Mouse (Mus musculus): ENCODE data around the gene Elane. TPM values are rescaled to one million over a fixed set of nuclear protein-coding genes. Genes with fewer than 3 reads are reported as not detected.

The Elane gene
- polyA plus RNA-seq, 1 experiment from 2014 or later = 0.42 TPM

GRCm38 (mm10) chr10:79854801-79855541, 31.1 kb upstream of the Elane start:
- H3K4me2 ChIP-seq (ENCODE audit: low read length) = peak overlapping the region; percentile 97
- H3K9ac ChIP-seq (ENCODE audit: low read length) = peak overlapping the region; percentile 99
- peak overlapping the region; percentile 90 to 94 for H3K4me3 ChIP-seq (ENCODE audit: control insufficient read depth in 1 of 2, insufficient read depth in 1 of 2, low read depth in 1 of 2, low read length in 2 of 2)
- peak; percentile 16; the same call in 1 of the 2 replicates for ATAC-seq (ENCODE audit: insufficient number of reproducible peaks, insufficient read depth, low FRiP score, low read depth)
- peaks cover 53 to 69% of the 10 kb centered on the region in 2 experiments for H3K4me1 ChIP-seq (ENCODE audit: control insufficient read depth in 2 of 2, insufficient read depth in 2 of 2, low read length in 2 of 2)
- no peaks in the 10 kb centered on the region for H3K27me3 ChIP-seq (ENCODE audit: control insufficient read depth, insufficient read depth, low read length)
- H3K9me3 ChIP-seq (ENCODE audit: control insufficient read depth, low read length) = no peaks in the 10 kb centered on the region
- WGBS = under 1% methylated on average over 79 of the region's 83 CpGs
- H3K36me3 ChIP-seq (ENCODE audit: control insufficient read depth, insufficient read depth, low read length) = peaks cover 40% of the 10 kb centered on the region
- peak overlapping the region; percentile 99 to 100 for H3K27ac ChIP-seq (replicated peaks in 1 of 2; ENCODE audit: control insufficient read depth in 1 of 2, insufficient read depth in 1 of 2, low read depth in 2 of 2, low read length in 2 of 2)

DNA sequence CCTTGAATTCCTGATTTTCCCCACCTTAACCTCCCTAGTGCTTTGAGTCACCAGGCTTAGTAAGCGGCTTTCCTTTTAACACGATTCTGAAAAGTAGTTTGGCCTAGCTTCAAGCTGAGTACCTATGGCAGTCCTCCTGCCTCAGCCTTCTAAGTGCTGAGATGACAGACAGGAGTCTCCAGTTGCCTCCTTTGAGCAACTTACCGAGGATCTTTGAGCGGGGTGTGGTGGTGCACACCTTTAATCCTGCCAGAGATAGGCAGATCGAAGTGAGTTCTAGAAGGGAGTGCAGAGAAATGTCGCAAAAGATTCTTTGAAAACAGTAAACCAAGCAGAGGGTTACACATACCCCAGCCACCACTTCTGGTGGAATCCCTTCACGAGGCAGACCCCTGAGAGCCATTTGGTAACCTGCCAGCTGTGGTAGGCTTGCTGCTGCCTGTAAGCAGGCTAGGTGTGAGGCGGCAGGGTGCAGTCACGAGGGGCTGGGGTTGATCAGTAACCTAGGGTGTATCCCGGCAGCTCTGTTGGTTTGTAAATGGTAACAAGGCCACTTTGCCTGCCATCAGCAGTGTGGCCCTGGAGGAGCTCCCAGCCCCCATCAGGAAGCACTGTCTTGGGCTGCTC, 30.4 kb upstream of the Elane start:
- Histone ChIP-seq H3K4me1 (ENCODE audit: control insufficient read depth in 2 of 2, insufficient read depth in 2 of 2, low read length in 2 of 2) (peaks cover 50 to 68% of the 10 kb centered on the region in 2 experiments), H3K4me2 (ENCODE audit: low read length) (peak overlapping the region; percentile 97), H3K36me3 (ENCODE audit: control insufficient read depth, insufficient read depth, low read length) (peaks cover 47% of the 10 kb centered on the region)

GRCm38 (mm10) chr10:79856280-79856679, 29.8 kb upstream of the Elane start:
- Histone ChIP-seq H3K27ac (replicated peaks in 1 of 2; ENCODE audit: control insufficient read depth in 1 of 2, insufficient read depth in 1 of 2, low read depth in 2 of 2, low read length in 2 of 2) (peak overlapping the region; percentile 99 to 100), H3K4me3 (ENCODE audit: control insufficient read depth in 1 of 2, insufficient read depth in 1 of 2, low read depth in 1 of 2, low read length in 2 of 2) (peak overlapping the region; percentile 90 to 94), H3K9ac (ENCODE audit: low read length) (peak overlapping the region; percentile 99), H3K27me3 (ENCODE audit: control insufficient read depth, insufficient read depth, low read length) (no peaks in the 10 kb centered on the region), H3K4me1 (ENCODE audit: control insufficient read depth in 2 of 2, insufficient read depth in 2 of 2, low read length in 2 of 2) (peaks cover 50 to 66% of the 10 kb centered on the region in 2 experiments), H3K36me3 (ENCODE audit: control insufficient read depth, insufficient read depth, low read length) (peaks cover 54% of the 10 kb centered on the region), H3K4me2 (ENCODE audit: low read length) (peak overlapping the region; percentile 97), H3K9me3 (ENCODE audit: control insufficient read depth, low read length) (no peaks in the 10 kb centered on the region)
- no peak for ATAC-seq (ENCODE audit: insufficient number of reproducible peaks, insufficient read depth, low FRiP score, low read depth)
- 16% methylated on average over 6 of the region's 6 CpGs for WGBS

More for the DNA sequence above, 30.4 kb upstream of the Elane start:
- Histone ChIP-seq H3K27me3 (ENCODE audit: control insufficient read depth, insufficient read depth, low read length) (no peaks in the 10 kb centered on the region), H3K4me3 (ENCODE audit: control insufficient read depth in 1 of 2, insufficient read depth in 1 of 2, low read depth in 1 of 2, low read length in 2 of 2) (peak overlapping the region; percentile 90 to 94), H3K9ac (ENCODE audit: low read length) (peak overlapping the region; percentile 99), H3K9me3 (ENCODE audit: control insufficient read depth, low read length) (no peaks in the 10 kb centered on the region), H3K27ac (replicated peaks in 1 of 2; ENCODE audit: control insufficient read depth in 1 of 2, insufficient read depth in 1 of 2, low read depth in 2 of 2, low read length in 2 of 2) (peak overlapping the region; percentile 99 to 100)
- no peak for ATAC-seq (ENCODE audit: insufficient number of reproducible peaks, insufficient read depth, low FRiP score, low read depth)
- WGBS = 2% methylated on average over 10 of the region's 10 CpGs

DNA sequence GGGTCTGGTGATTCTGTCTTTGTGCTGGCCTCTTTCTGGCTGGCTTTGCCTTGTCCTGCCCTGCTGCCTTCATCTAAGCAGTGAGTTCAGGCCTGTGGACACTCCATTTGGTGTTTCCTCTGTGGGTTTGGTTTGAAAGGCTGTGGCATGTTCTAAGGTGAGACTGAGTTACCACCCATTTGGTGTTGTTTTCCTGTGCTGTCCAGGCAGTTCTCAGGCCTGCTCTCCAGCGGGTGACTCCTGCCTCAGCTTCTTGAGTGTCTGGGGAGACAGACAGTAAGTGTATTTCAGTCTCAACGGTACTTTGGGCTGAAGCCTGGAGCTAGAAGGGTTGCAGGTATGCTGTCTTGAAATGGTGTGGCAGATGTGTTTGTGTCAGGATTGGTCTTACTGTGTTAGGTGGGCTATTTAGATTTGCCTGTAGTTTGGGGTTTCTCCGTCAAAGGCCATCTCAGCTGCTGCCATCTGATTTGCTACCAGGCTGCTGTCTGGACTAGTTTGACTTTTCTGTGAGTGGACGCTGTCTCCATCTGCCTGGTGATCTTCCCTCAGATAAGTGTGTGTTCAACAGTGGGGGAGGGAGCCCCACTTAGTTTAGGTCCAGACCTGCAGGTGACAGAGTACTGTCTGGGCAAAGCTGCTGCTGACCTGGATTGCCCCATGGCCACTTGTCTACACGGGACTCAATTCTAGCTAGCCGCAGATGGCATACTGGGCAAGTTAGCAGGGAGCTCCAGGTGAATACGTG, 29.2 kb upstream of the Elane start:
- H3K4me2 ChIP-seq (ENCODE audit: low read length) = peak overlapping the region; percentile 97
- H3K9me3 ChIP-seq (ENCODE audit: control insufficient read depth, low read length) = no peaks in the 10 kb centered on the region
- H3K36me3 ChIP-seq (ENCODE audit: control insufficient read depth, insufficient read depth, low read length) = peaks cover 59% of the 10 kb centered on the region
- no peaks in the 10 kb centered on the region for H3K27me3 ChIP-seq (ENCODE audit: control insufficient read depth, insufficient read depth, low read length)
- H3K9ac ChIP-seq (ENCODE audit: low read length) = peak overlapping the region; percentile 99
- H3K4me3 ChIP-seq (ENCODE audit: control insufficient read depth in 1 of 2, insufficient read depth in 1 of 2, low read depth in 1 of 2, low read length in 2 of 2) = peak overlapping the region; percentile 90 to 94
- H3K27ac ChIP-seq (replicated peaks in 1 of 2; ENCODE audit: control insufficient read depth in 1 of 2, insufficient read depth in 1 of 2, low read depth in 2 of 2, low read length in 2 of 2) = peak overlapping the region; percentile 38 to 100
- WGBS = 14% methylated on average over 7 of the region's 7 CpGs
- peaks cover 45 to 60% of the 10 kb centered on the region in 2 experiments for H3K4me1 ChIP-seq (ENCODE audit: control insufficient read depth in 2 of 2, insufficient read depth in 2 of 2, low read length in 2 of 2)
- ATAC-seq (ENCODE audit: insufficient number of reproducible peaks, insufficient read depth, low FRiP score, low read depth) = no peak

- peaks cover 65% of the 10 kb centered on the region for H3K36me3 ChIP-seq (ENCODE audit: control insufficient read depth, insufficient read depth, low read length)
- ATAC-seq (ENCODE audit: insufficient number of reproducible peaks, insufficient read depth, low FRiP score, low read depth) = no peak
- WGBS = 9% methylated on average over 4 of the region's 4 CpGs
Observed at GRCm38 (mm10) chr10:79857452-79857811, 28.6 kb upstream of the Elane start.

DNA sequence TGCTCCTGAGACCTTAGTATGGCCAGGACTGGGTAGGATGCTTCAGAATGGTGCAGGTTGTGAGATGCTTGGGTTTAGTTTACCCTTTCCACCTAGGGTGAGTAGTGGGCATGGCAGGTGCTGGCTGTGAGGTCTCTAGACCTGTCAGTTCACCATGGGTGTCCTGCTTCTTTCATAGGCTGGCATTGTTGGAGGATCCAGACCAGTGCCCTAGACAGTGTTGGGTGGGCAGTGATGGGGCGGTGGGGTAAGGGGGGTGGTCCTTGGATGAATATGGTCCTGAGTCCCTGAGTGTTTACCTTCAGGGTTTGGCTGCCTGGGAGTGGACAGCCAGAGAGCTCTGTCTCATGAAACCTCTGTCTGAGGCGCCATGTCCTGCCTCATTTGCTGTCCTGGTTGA, 28.2 kb upstream of the Elane start:
- H3K36me3 ChIP-seq (ENCODE audit: control insufficient read depth, insufficient read depth, low read length) = peaks cover 70% of the 10 kb centered on the region
- no peaks in the 10 kb centered on the region for H3K27me3 ChIP-seq (ENCODE audit: control insufficient read depth, insufficient read depth, low read length)
- peak overlapping the region; percentile 42 to 100 for H3K27ac ChIP-seq (replicated peaks in 1 of 2; ENCODE audit: control insufficient read depth in 1 of 2, insufficient read depth in 1 of 2, low read depth in 2 of 2, low read length in 2 of 2)
- H3K4me1 ChIP-seq (ENCODE audit: control insufficient read depth in 2 of 2, insufficient read depth in 2 of 2, low read length in 2 of 2) = peaks cover 35 to 50% of the 10 kb centered on the region in 2 experiments
- peak overlapping the region; percentile 10 to 94; a peak in 3 of 4 replicates for H3K4me3 ChIP-seq (ENCODE audit: control insufficient read depth in 1 of 2, insufficient read depth in 1 of 2, low read depth in 1 of 2, low read length in 2 of 2)
- WGBS = 70% methylated on average over 2 of the region's 2 CpGs
- H3K4me2 ChIP-seq (ENCODE audit: low read length) = peak overlapping the region; percentile 97
- peak overlapping the region; percentile 99 for H3K9ac ChIP-seq (ENCODE audit: low read length)
- ATAC-seq (ENCODE audit: insufficient number of reproducible peaks, insufficient read depth, low FRiP score, low read depth) = no peak
- H3K9me3 ChIP-seq (ENCODE audit: control insufficient read depth, low read length) = no peaks in the 10 kb centered on the region

More at GRCm38 (mm10) chr10:79857452-79857811, 28.6 kb upstream of the Elane start:
- H3K27ac ChIP-seq (replicated peaks in 1 of 2; ENCODE audit: control insufficient read depth in 1 of 2, insufficient read depth in 1 of 2, low read depth in 2 of 2, low read length in 2 of 2) = peak overlapping the region; percentile 42 to 100
- H3K9ac ChIP-seq (ENCODE audit: low read length) = peak overlapping the region; percentile 99
- peak overlapping the region; percentile 97 for H3K4me2 ChIP-seq (ENCODE audit: low read length)
- H3K4me1 ChIP-seq (ENCODE audit: control insufficient read depth in 2 of 2, insufficient read depth in 2 of 2, low read length in 2 of 2) = peaks cover 39 to 55% of the 10 kb centered on the region in 2 experiments
- peak overlapping the region; percentile 90 to 94 for H3K4me3 ChIP-seq (ENCODE audit: control insufficient read depth in 1 of 2, insufficient read depth in 1 of 2, low read depth in 1 of 2, low read length in 2 of 2)
- no peaks in the 10 kb centered on the region for H3K27me3 ChIP-seq (ENCODE audit: control insufficient read depth, insufficient read depth, low read length)
- H3K9me3 ChIP-seq (ENCODE audit: control insufficient read depth, low read length) = no peaks in the 10 kb centered on the region

- H3K4me2 ChIP-seq (ENCODE audit: low read length) = peak overlapping the region; percentile 97
- peaks cover 31 to 47% of the 10 kb centered on the region in 2 experiments for H3K4me1 ChIP-seq (ENCODE audit: control insufficient read depth in 2 of 2, insufficient read depth in 2 of 2, low read length in 2 of 2)
- H3K9ac ChIP-seq (ENCODE audit: low read length) = peak overlapping the region; percentile 99; the same call in 1 of the 2 replicates
- no peaks in the 10 kb centered on the region for H3K9me3 ChIP-seq (ENCODE audit: control insufficient read depth, low read length)
- peak overlapping the region; percentile 10 to 94; a peak in 3 of 4 replicates for H3K4me3 ChIP-seq (ENCODE audit: control insufficient read depth in 1 of 2, insufficient read depth in 1 of 2, low read depth in 1 of 2, low read length in 2 of 2)
- WGBS = 37% methylated on average over 17 of the region's 17 CpGs
- H3K36me3 ChIP-seq (ENCODE audit: control insufficient read depth, insufficient read depth, low read length) = peaks cover 76% of the 10 kb centered on the region
- ATAC-seq (ENCODE audit: insufficient number of reproducible peaks, insufficient read depth, low FRiP score, low read depth) = peak; percentile 28; the same call in 1 of the 2 replicates
- no peaks in the 10 kb centered on the region for H3K27me3 ChIP-seq (ENCODE audit: control insufficient read depth, insufficient read depth, low read length)
- H3K27ac ChIP-seq (replicated peaks in 1 of 2; ENCODE audit: control insufficient read depth in 1 of 2, insufficient read depth in 1 of 2, low read depth in 2 of 2, low read length in 2 of 2) = peak overlapping the region; percentile 42 to 100
Observed at GRCm38 (mm10) chr10:79858416-79859074, 27.5 kb upstream of the Elane start.
